Mouse (Mus musculus): ENCODE results near the gene Rhox8. TPM values are rescaled to one million over a fixed set of nuclear protein-coding genes. Genes with fewer than 3 reads are reported as not detected.
"Not testable (repeated sequence)": the region's sequence is repeated elsewhere in the genome, so short reads cannot be mapped to it uniquely, and the experiment has no call there.

Rhox8 gene
- total RNA-seq (2021) = not detected
- long read RNA-seq, experiment 1 = 0 reads
- long read RNA-seq, experiment 2 = 0 reads

DNA sequence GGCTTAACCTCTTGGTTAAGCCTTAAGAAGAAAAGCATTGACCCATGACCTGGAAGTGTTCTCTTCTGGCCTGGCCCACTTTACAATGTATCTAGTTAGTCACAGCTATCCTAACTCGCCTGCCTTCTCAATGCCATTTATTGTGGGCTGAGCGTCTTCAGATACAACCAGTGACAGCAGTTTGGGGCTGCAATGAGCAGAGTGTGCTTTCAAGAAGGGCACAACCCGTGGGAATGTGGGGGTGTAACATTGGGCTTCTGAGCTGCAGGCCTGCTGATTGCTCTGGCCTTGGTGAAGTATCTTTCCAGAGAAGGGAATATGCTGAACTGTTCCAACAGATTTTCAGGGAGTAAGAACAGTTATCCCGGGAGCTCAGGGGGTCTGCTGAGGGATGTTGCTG lies at the start of gene Rhox8:
Gene Rhox8 (minus strand): TSS at position 101 of the 400 bp plus-strand sequence.
- no peak for DNase-seq (ENCODE audit: low spot score in 2 of 2)

DNA sequence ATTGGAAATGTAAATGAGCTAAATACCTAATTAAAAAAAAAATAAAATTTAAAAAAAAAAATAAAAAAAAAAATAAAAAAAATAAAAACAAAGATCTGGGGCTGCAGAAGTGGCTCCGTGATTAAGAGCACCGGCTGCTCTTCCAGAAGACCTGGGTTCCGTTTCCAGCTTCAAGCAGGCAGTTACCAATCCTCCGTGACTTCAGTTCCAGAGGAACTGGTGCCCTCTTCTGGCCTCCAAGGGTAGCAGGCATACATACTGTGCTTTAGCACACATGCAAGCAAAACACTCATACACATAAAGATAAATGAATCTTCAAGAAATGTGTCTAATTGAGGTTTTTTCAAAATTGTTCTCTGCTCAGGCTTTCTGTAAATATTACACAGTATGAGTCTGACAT lies 37.6 kb upstream of the Rhox8 start:
- no peak for DNase-seq (ENCODE audit: low spot score in 2 of 2)

DNA sequence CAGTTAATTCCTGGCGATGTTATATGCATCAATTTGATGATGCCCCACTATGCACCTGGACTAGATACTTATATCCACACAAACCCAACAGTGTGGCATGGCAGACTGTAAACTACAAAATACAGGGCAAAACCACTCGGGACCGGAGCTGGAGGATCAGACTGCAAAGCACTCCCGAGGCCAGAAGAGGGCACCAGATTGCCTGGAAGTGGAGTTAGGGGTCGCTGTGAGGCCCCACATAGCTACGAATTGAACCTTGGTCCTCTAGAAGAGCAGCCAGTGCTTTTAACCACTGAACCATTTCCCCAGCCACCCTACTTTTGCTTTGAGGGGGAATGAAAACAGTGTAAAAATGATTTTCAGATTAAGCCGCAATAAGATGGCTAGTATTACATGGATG lies 29.8 kb upstream of the Rhox8 start:
- no peak for DNase-seq (ENCODE audit: low spot score in 2 of 2)

DNA sequence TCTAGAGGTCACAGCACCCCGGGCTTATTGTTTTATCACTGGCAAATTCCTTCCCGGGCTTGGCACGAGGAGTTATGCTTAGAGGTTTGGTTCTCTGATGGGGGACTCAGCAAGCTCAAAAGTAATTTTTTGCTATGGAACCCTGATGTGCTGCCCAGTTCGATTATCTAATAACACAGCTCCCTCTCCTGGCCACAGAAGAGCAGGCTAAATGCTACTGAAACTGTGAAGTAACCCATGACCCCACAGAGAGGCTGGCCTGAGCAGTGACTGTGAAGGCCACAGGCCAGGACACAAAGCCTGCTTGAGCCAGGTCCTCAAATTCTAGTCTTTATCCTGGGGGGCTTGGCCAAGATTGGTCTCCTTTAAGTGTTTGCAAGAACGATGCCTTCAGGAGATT lies 25.0 kb upstream of the Rhox8 start:
- no peak for DNase-seq (ENCODE audit: low spot score in 2 of 2)

DNA sequence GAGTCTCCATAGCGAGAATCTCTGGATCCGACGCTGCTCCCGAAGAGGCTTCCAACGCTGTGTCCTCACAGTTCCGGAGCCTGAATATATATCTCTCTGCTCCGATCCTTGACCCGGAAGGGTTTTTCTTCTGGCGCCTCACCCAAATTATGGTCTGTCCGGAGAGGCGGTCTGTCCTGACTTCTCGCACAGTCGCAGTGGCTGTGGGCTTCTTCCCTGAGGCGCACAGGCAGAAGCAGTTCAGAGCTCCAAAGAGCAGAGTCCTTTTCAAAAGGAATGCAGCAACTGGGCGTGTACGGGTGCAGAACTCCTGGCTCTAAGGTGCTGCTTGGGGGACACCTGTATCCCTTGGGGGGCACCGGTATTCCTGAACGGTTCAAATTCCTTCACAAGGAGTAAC lies 22.9 kb upstream of the Rhox8 start, which contains the start of gene Rhox9:
Gene Rhox9 (minus strand): TSS at position 101 of the 400 bp plus-strand sequence.
- not testable (repeated sequence) for DNase-seq (ENCODE audit: low spot score in 2 of 2)

DNA sequence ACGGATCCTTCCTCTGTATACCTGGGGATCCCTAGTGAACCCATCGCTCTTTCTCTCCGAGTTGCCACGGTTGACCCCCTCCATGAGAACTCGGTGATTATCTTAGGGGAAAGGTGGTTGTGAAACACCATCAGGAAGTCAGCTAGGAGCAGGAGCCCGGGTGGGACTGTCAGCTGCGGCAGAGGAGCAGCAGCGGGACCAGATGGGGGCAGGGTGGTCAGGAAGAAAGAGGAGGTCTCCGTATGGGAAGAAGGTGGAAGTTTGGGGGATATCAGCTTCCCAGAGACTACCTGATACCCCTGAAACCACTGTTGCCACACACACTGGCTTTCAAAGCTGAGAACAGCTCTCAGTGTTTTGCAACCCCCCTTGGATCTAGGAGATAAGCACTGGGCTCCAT lies 18.4 kb upstream of the Rhox8 start, which contains the start of gene Rhox7b:
Gene Rhox7b (minus strand): TSS at position 101 of the 400 bp plus-strand sequence.
- DNase-seq (ENCODE audit: low spot score in 2 of 2) = not testable (repeated sequence)

DNA sequence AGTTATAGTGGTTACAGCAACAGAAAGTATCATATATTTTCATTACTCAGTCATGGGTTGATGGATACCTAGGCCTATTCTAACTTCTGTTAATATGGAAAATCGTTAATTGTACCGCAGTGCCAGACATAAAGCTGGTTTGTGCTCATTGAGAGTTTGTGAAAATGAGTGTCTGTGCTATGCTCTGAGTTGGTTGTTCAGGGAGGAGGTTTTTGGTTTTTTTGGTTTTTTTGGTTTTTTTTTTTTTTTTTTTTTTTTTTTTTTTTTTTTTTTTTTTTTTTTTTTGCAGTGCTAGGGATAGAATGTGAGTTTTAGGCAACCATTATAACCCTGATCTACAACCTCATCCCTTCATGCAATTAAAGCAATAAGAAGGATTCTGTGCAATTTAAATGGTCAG lies 7.1 kb downstream of the Rhox8 start:
- no peak for DNase-seq (ENCODE audit: low spot score in 2 of 2)

DNA sequence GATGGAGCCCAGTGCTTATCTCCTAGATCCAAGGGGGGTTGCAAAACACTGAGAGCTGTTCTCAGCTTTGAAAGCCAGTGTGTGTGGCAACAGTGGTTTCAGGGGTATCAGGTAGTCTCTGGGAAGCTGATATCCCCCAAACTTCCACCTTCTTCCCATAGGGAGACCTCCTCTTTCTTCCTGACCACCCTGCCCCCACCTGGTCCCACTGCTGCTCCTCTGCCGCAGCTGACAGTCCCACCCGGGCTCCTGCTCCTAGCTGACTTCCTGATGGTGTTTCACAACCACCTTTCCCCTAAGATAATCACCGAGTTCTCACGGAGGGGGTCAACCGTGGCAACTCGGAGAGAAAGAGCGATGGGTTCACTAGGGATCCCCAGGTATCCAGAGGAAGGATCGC lies 47.4 kb downstream of the Rhox8 start, which contains the start of gene Rhox7a:
Gene Rhox7a (plus strand): TSS at position 301 of the 400 bp plus-strand sequence.
- DNase-seq (ENCODE audit: low spot score in 2 of 2) = not testable (repeated sequence)

DNA sequence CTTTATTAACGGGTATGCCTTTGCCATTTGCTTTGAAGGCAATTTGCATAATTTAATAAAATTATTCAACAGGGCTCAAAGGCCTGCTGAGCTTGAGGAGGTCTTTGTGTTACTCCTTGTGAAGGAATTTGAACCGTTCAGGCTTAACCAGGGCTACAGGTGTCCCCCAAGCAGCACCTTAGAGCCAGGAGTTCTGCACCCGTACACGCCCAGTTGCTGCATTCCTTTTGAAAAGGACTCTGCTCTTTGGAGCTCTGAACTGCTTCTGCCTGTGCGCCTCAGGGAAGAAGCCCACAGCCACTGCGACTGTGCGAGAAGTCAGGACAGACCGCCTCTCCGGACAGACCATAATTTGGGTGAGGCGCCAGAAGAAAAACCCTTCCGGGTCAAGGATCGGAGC lies 52.1 kb downstream of the Rhox8 start, which contains the start of gene Rhox6:
Gene Rhox6 (plus strand): TSS at position 301 of the 400 bp plus-strand sequence.
- DNase-seq (ENCODE audit: low spot score in 2 of 2) = not testable (repeated sequence)

Other genes with a start within 250 kb of the Rhox8 start
- gene Rhox2g, start 235.5 kb downstream of the Rhox8 start, total RNA-seq (2021) = not detected
- gene Rhox4g, start 227.6 kb downstream of the Rhox8 start, total RNA-seq (2021) = not detected
- gene Rhox3h, start 210.2 kb downstream of the Rhox8 start, total RNA-seq (2021) = under 1 TPM; 0.29 to 0.36 TPM
- gene Rhox2h, start 205.7 kb downstream of the Rhox8 start, total RNA-seq (2021) = not detected
- not detected for gene Rhox5, start 74.1 kb downstream of the Rhox8 start, total RNA-seq (2021)
- not detected for gene Rhox6, start 52.0 kb downstream of the Rhox8 start, total RNA-seq (2021)
- not detected for gene Rhox7a, start 47.3 kb downstream of the Rhox8 start, total RNA-seq (2021)
- gene Rhox7b, start 18.3 kb upstream of the Rhox8 start, total RNA-seq (2021) = not detected
- gene Rhox9, start 22.8 kb upstream of the Rhox8 start, total RNA-seq (2021) = not detected
- gene Btg1-ps1, start 139.9 kb upstream of the Rhox8 start, total RNA-seq (2021) = not detected
- not detected for gene Btg1-ps2, start 164.2 kb upstream of the Rhox8 start, total RNA-seq (2021)
- not detected for gene Rhox10, start 187.5 kb upstream of the Rhox8 start, total RNA-seq (2021)
- not detected for gene Rhox11, start 206.2 kb upstream of the Rhox8 start, total RNA-seq (2021)
- not detected for gene Rhox12, start 232.0 kb upstream of the Rhox8 start, total RNA-seq (2021)
- gene Rhox13, start 242.3 kb upstream of the Rhox8 start, total RNA-seq (2021) = not detected

All from gastrocnemius, postnatal 4 days (tissue).